Mouse (Mus musculus) heart, embryonic 14.5 days (tissue): ENCODE data around the gene Zfp457. TPM values are rescaled to one million over a fixed set of nuclear protein-coding genes. Genes with fewer than 3 reads are reported as not detected.

Experiments used
- ATAC-seq: fragments of 200-750 bp; cut with Nextera tagmentation; 2 replicates; pipeline ENCODE4 v1.8.0; 2017; ENCODE audit warnings: low read depth, moderate TSS enrichment; ENCODE audit not compliant: insufficient number of reproducible peaks, insufficient read depth, low FRiP score
- H3K27ac ChIP-seq, 2 experiments: fragments of 200-500 bp in 1 of 2; fragments of 300-500 bp in 1 of 2; sonication (generic) in 1 of 2; replicated peaks in 1 of 2; 2 replicates each; pipeline ENCODE4 v1.5.1; 2012 to 2014; ENCODE audit warnings: low read depth in 2 of 2, low read length in 2 of 2, control low read depth in 1 of 2, mild to moderate bottlenecking in 1 of 2, mixed read lengths in 1 of 2; ENCODE audit not compliant: control insufficient read depth in 1 of 2, insufficient read depth in 1 of 2
- H3K27me3 ChIP-seq: fragments of 300-500 bp; sonication (generic); 2 replicates; pipeline ENCODE4 v1.6.1; 2014; ENCODE audit warnings: mild to moderate bottlenecking, low read length, control low read depth; ENCODE audit not compliant: control insufficient read depth, insufficient read depth
- H3K36me3 ChIP-seq: fragments of 300-500 bp; sonication (generic); 2 replicates; pipeline ENCODE4 v1.6.1; 2014; ENCODE audit warnings: mild to moderate bottlenecking, control low read depth, low read length, mixed read lengths; ENCODE audit not compliant: control insufficient read depth, insufficient read depth
- H3K4me1 ChIP-seq, 2 experiments: fragments of 200-500 bp in 1 of 2; fragments of 300-500 bp in 1 of 2; sonication (generic) in 1 of 2; 2 replicates each; pipeline ENCODE4 v1.6.1; 2012 to 2014; ENCODE audit warnings: low read length in 2 of 2, control low read depth in 1 of 2, mixed read lengths in 1 of 2; ENCODE audit not compliant: control insufficient read depth in 2 of 2, insufficient read depth in 2 of 2
- H3K4me2 ChIP-seq: fragments of 300-500 bp; sonication (generic); 2 replicates; pipeline ENCODE4 v1.6.1; 2014; ENCODE audit warnings: mild to moderate bottlenecking, low read length
- H3K4me3 ChIP-seq, 2 experiments: fragments of 200-500 bp in 1 of 2; fragments of 300-500 bp in 1 of 2; sonication (generic) in 1 of 2; 2 replicates each; pipeline ENCODE4 v1.5.1; 2012 to 2014; ENCODE audit warnings: low read length in 2 of 2, mild to moderate bottlenecking in 2 of 2, control low read depth in 1 of 2, low read depth in 1 of 2, moderate library complexity in 1 of 2; ENCODE audit not compliant: control insufficient read depth in 1 of 2, insufficient read depth in 1 of 2
- H3K9ac ChIP-seq: fragments of 300-500 bp; sonication (generic); 2 replicates; pipeline ENCODE4 v1.6.1; 2014; ENCODE audit warnings: mild to moderate bottlenecking, low read length
- H3K9me3 ChIP-seq: fragments of 300-500 bp; sonication (generic); 2 replicates; pipeline ENCODE4 v1.6.1; 2016; ENCODE audit warnings: low read length, control low read depth; ENCODE audit not compliant: control insufficient read depth
- WGBS: fragments of 180-500 bp; shearing (Covaris S2); extraction: QIAGEN DNeasy Blood & Tissue Kit; methylation state at CpG from one replicate; pipeline ENCODE4 v1.1.7; 2014; 5-methylcytosine and 5-hydroxymethylcytosine counted together
- polyA plus RNA-seq: library from polyadenylated mRNA; unstranded; fragments of >200 nt; fragmentation: Nextera tagmentation; extraction: Ambion mirVana; gene quantifications from 2 replicates; pipeline ENCODE4 v1.2.1, GENCODE M21; 2014

Zfp457 gene
- polyA plus RNA-seq = 0.94 and 1.7 TPM in 2 replicates

GRCm38 (mm10) chr13:67305822-67306672, at the start of gene Zfp457:
Zfp457 (minus strand) TSS chr13:67306485.
- H3K27me3 ChIP-seq = no peaks in the 10 kb centered on the region
- 9% methylated on average over 16 of the region's 16 CpGs for WGBS
- no peaks in the 10 kb centered on the region for H3K9me3 ChIP-seq
- H3K27ac ChIP-seq = peak within 1 kb of the TSS; percentile 65 to 68
- peak; percentile 95 for ATAC-seq
- peak within 1 kb of the TSS; percentile 81 for H3K4me2 ChIP-seq
- H3K4me3 ChIP-seq = peak within 1 kb of the TSS; percentile 67 to 81
- no peaks in the 10 kb centered on the region for H3K36me3 ChIP-seq
- peak within 1 kb of the TSS; percentile 86 for H3K9ac ChIP-seq
- peaks cover 0 to 4% of the 10 kb centered on the region in 2 experiments; a peak in 1 of 4 replicates for H3K4me1 ChIP-seq

DNA sequence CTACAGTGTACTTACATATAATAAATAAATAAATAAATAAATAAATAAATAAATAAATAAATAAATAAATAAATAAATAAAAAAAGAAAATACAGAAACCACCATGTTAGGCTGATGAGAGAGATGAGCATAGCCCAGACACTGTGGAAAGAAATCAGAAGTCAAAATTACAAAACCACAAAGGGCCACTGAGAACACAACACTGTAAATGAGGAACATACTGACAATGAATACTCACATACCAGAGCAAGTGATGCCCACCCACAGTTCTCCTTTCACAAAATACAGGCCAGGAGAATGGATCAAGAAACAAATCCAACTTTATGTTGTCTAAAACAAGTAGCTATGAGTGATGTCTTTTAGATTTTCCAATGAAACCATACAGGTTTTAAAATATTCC, 45.6 kb upstream of the Zfp457 start:
- Histone ChIP-seq H3K36me3 (no peaks in the 10 kb centered on the region), H3K4me2 (no peak overlapping the region), H3K9ac (no peak overlapping the region), H3K4me3 (no peak overlapping the region), H3K27me3 (no peaks in the 10 kb centered on the region), H3K4me1 (no peaks in the 10 kb centered on the region), H3K9me3 (no peaks in the 10 kb centered on the region), H3K27ac (no peak overlapping the region)
- ATAC-seq = no peak

- no peak overlapping the region for H3K4me3 ChIP-seq
- no peak overlapping the region for H3K9ac ChIP-seq
- no peaks in the 10 kb centered on the region for H3K27me3 ChIP-seq
- WGBS = 77% methylated on average over 2 of the region's 2 CpGs
- H3K27ac ChIP-seq = no peak overlapping the region
- no peaks in the 10 kb centered on the region for H3K9me3 ChIP-seq
- no peaks in the 10 kb centered on the region for H3K4me1 ChIP-seq
- no peak for ATAC-seq
- peaks cover 33% of the 10 kb centered on the region for H3K36me3 ChIP-seq
- no peak overlapping the region for H3K4me2 ChIP-seq
Measured at GRCm38 (mm10) chr13:67343422-67343821, 37.1 kb upstream of the Zfp457 start.

DNA sequence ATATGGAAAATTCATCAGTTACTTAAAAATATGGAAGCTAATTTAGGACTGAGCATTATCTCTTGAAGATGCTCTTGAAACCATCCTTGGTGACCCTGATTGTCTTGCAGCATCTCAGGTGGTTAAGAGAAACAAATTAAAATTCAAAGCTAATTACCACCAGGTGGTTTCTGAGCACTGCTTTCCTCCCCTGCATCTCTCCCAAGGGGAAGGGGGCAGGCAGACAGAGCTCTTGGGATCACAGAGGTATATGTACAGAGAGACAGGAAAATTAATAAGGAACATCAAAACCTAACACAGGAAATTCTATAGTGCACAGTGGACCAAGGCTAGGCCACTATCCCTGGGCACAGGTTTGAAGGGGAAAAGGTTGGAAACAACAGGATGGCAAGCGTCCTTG, 26.6 kb upstream of the Zfp457 start:
- H3K27ac ChIP-seq = peak overlapping the region in 1 of 2 experiments; percentile 66; a peak in 1 of 4 replicates
- peak overlapping the region; percentile 75 for H3K9ac ChIP-seq
- H3K27me3 ChIP-seq = no peaks in the 10 kb centered on the region
- H3K4me2 ChIP-seq = peak overlapping the region; percentile 68
- H3K4me1 ChIP-seq = 0 out of 4 replicates have a peak, but pooled peaks cover 0 to 8% of the 10 kb centered on the region in 2 experiments
- peak overlapping the region; percentile 58 to 59 for H3K4me3 ChIP-seq
- no peak for ATAC-seq
- no peaks in the 10 kb centered on the region for H3K9me3 ChIP-seq
- no peaks in the 10 kb centered on the region for H3K36me3 ChIP-seq
- 71% methylated on average over 1 of the region's 1 CpGs for WGBS

- Histone ChIP-seq H3K36me3 (no peaks in the 10 kb centered on the region), H3K4me1 (0 out of 4 replicates have a peak, but pooled peaks cover 0 to 8% of the 10 kb centered on the region in 2 experiments), H3K4me3 (peak within 1 kb of the TSS; percentile 58 to 59), H3K4me2 (peak within 1 kb of the TSS; percentile 68), H3K9me3 (no peaks in the 10 kb centered on the region), H3K9ac (peak within 1 kb of the TSS; percentile 75), H3K27me3 (no peaks in the 10 kb centered on the region), H3K27ac (peak within 1 kb of the TSS; percentile 54 to 66; a peak in 3 of 4 replicates)
- peak; percentile 84 for ATAC-seq
- WGBS = 14% methylated on average over 17 of the region's 17 CpGs
Measured at GRCm38 (mm10) chr13:67332019-67332724, 25.9 kb upstream of the Zfp457 start, which contains the start of gene Zfp595. Zfp595 (minus strand) TSS chr13:67332570.

DNA sequence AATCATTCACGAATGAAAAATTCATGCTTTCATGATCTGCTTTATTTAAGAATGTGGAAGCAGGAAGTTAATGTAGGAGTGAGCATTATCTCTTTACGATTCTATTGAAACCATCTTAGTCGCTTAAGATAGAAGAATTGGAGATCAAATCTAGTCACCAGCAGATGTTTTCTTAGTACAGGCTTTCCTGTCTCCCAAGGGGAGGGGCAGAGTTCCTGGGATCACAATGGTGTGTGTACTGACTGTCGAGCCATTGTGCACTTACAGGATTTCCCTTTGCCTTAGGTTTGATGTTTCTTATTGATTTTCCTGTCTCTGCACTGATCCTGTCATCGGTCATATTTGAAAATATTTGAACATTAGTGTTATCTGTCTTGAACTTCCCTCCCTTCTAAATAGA, 433 bp upstream of the Zfp457 start:
- peaks cover 0 to 4% of the 10 kb centered on the region in 2 experiments; a peak in 1 of 4 replicates for H3K4me1 ChIP-seq
- H3K9me3 ChIP-seq = no peaks in the 10 kb centered on the region
- ATAC-seq = no peak
- whole genome bisulfite sequencing = 19% methylated on average over 5 of the region's 5 CpGs
- H3K4me2 ChIP-seq = peak overlapping the region; percentile 81
- H3K27ac ChIP-seq = no peak overlapping the region
- peak overlapping the region; percentile 67 to 81; a peak in 3 of 4 replicates for H3K4me3 ChIP-seq
- no peaks in the 10 kb centered on the region for H3K36me3 ChIP-seq
- peak overlapping the region; percentile 86 for H3K9ac ChIP-seq
- H3K27me3 ChIP-seq = no peaks in the 10 kb centered on the region

DNA sequence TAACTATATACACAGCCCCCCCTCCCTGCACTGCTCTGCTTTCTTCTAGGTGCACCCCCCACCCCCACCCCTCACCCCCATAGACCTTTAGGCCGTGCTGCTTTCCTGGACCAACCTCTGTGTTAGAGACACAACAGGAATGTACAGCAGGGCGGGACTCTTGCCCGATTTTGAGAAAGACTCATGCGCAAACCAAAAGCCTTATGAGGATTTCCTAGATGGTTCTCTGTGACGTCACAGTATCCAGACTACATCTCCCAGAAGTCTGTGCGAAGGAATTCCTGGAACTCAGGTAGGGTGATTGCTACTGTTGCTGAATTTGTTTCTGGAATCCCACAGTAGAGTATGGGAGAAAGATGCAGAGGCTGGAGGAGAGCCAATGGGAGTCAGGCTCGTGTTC, 28.0 kb downstream of the Zfp457 start, which contains the start of gene Zfp458:
Gene Zfp458 (minus strand): TSS at position 153 of the 400 bp plus-strand sequence.
- no peaks in the 10 kb centered on the region for H3K27me3 ChIP-seq
- no peak within 1 kb of the TSS for H3K9ac ChIP-seq
- H3K4me1 ChIP-seq = 0 out of 4 replicates have a peak, but pooled peaks cover 0 to 2% of the 10 kb centered on the region in 2 experiments
- no peak within 1 kb of the TSS for H3K27ac ChIP-seq
- 33% methylated on average over 7 of the region's 7 CpGs for WGBS
- no peak for ATAC-seq
- no peak within 1 kb of the TSS for H3K4me2 ChIP-seq
- no peak within 1 kb of the TSS for H3K4me3 ChIP-seq
- no peaks in the 10 kb centered on the region for H3K36me3 ChIP-seq
- H3K9me3 ChIP-seq = no peaks in the 10 kb centered on the region
